Mouse (Mus musculus): ENCODE data around the gene Smim6. TPM values are rescaled to one million over a fixed set of nuclear protein-coding genes. Genes with fewer than 3 reads are reported as not detected.

The Smim6 gene
- polyA plus RNA-seq, 1 experiment from 2014 or later = 1.6 TPM

- WGBS = 79% methylated on average over 7 of the region's 7 CpGs
- Histone ChIP-seq H3K4me3 (no peak overlapping the region), H3K27ac (no peak overlapping the region), H3K36me3 (peaks cover 89% of the 10 kb centered on the region), H3K4me1 (peaks cover 3% of the 10 kb centered on the region; the same call in 1 of the 2 replicates), H3K27me3 (ENCODE audit: insufficient read depth, poor library complexity, severe bottlenecking) (no peaks in the 10 kb centered on the region), H3K9me3 (no peaks in the 10 kb centered on the region)
- DNase-seq (ENCODE audit: low spot score) = no peak
Measured at GRCm38 (mm10) chr11:115957971-115958370, 46.2 kb downstream of the Smim6 start.

- 94% methylated on average over 9 of the region's 9 CpGs for WGBS
- no peaks in the 10 kb centered on the region for H3K9me3 ChIP-seq
- peaks cover 3% of the 10 kb centered on the region; the same call in 1 of the 2 replicates for H3K4me1 ChIP-seq
- H3K36me3 ChIP-seq = peaks cover 90% of the 10 kb centered on the region
- H3K4me3 ChIP-seq = no peak overlapping the region
- H3K27ac ChIP-seq = no peak overlapping the region
- no peak for DNase-seq (ENCODE audit: low spot score)
- H3K27me3 ChIP-seq (ENCODE audit: insufficient read depth, poor library complexity, severe bottlenecking) = no peaks in the 10 kb centered on the region
Measured at GRCm38 (mm10) chr11:115959018-115959417, 47.2 kb downstream of the Smim6 start.

- Histone ChIP-seq H3K4me3 (no peak overlapping the region), H3K4me1 (peaks cover 7% of the 10 kb centered on the region; the same call in 1 of the 2 replicates), H3K27me3 (ENCODE audit: insufficient read depth, poor library complexity, severe bottlenecking) (no peaks in the 10 kb centered on the region), H3K9me3 (no peaks in the 10 kb centered on the region), H3K36me3 (peaks cover 89% of the 10 kb centered on the region), H3K27ac (no peak overlapping the region)
- WGBS = 92% methylated on average over 9 of the region's 9 CpGs
- DNase-seq (ENCODE audit: low spot score) = no peak
Measured at GRCm38 (mm10) chr11:115962651-115963412, 51.0 kb downstream of the Smim6 start.

Other genes with a start within 250 kb of the Smim6 start
- 78.4 and 107 TPM in 2 replicates for gene Grb2, start 203.4 kb upstream of the Smim6 start, polyA plus RNA-seq (2016; fragmentation: Nextera tagmentation; extraction: Ambion mirVana)
- gene Tmem94, start 146.6 kb upstream of the Smim6 start, polyA plus RNA-seq (2016; fragmentation: Nextera tagmentation; extraction: Ambion mirVana) = 35.0 and 56.8 TPM in 2 replicates
- 18.7 and 21.4 TPM in 2 replicates for gene Caskin2, start 98.4 kb upstream of the Smim6 start, polyA plus RNA-seq (2016; fragmentation: Nextera tagmentation; extraction: Ambion mirVana)
- 39.1 and 41.7 TPM in 2 replicates for gene Tsen54, start 97.3 kb upstream of the Smim6 start, polyA plus RNA-seq (2016; fragmentation: Nextera tagmentation; extraction: Ambion mirVana)
- 35.0 and 40.8 TPM in 2 replicates for gene Llgl2, start 88.0 kb upstream of the Smim6 start, polyA plus RNA-seq (2016; fragmentation: Nextera tagmentation; extraction: Ambion mirVana)
- gene Myo15b, start 53.6 kb upstream of the Smim6 start, polyA plus RNA-seq (2016; fragmentation: Nextera tagmentation; extraction: Ambion mirVana) = 0.23 and 0.31 TPM in 2 replicates
- gene Smim5, start 12.1 kb upstream of the Smim6 start, polyA plus RNA-seq (2016; fragmentation: Nextera tagmentation; extraction: Ambion mirVana) = 13.7 and 17.9 TPM in 2 replicates
- 29.4 and 35.8 TPM in 2 replicates for gene Sap30bp, start 21.3 kb downstream of the Smim6 start, polyA plus RNA-seq (2016; fragmentation: Nextera tagmentation; extraction: Ambion mirVana)
- gene Recql5, start 21.5 kb downstream of the Smim6 start, polyA plus RNA-seq (2016; fragmentation: Nextera tagmentation; extraction: Ambion mirVana) = 20.4 and 22.3 TPM in 2 replicates
- gene Itgb4, start 62.7 kb downstream of the Smim6 start, polyA plus RNA-seq (2016; fragmentation: Nextera tagmentation; extraction: Ambion mirVana) = 0.67 and 1.1 TPM in 2 replicates
- 202 and 273 TPM in 2 replicates for gene Galk1, start 100.7 kb downstream of the Smim6 start, polyA plus RNA-seq (2016; fragmentation: Nextera tagmentation; extraction: Ambion mirVana)
- gene H3f3b, start 115.9 kb downstream of the Smim6 start, polyA plus RNA-seq (2016; fragmentation: Nextera tagmentation; extraction: Ambion mirVana) = 684 and 1,078 TPM in 2 replicates
- gene Unk, start 118.3 kb downstream of the Smim6 start, polyA plus RNA-seq (2016; fragmentation: Nextera tagmentation; extraction: Ambion mirVana) = 33.3 and 37.1 TPM in 2 replicates
- gene Unc13d, start 165.9 kb downstream of the Smim6 start, polyA plus RNA-seq (2016; fragmentation: Nextera tagmentation; extraction: Ambion mirVana) = 6.1 and 7.2 TPM in 2 replicates
- gene Wbp2, start 175.0 kb downstream of the Smim6 start, polyA plus RNA-seq (2016; fragmentation: Nextera tagmentation; extraction: Ambion mirVana) = 122 and 158 TPM in 2 replicates
- 25.9 and 38.7 TPM in 2 replicates for gene Trim47, start 215.2 kb downstream of the Smim6 start, polyA plus RNA-seq (2016; fragmentation: Nextera tagmentation; extraction: Ambion mirVana)
- 3.6 and 3.8 TPM in 2 replicates for gene Trim65, start 219.1 kb downstream of the Smim6 start, polyA plus RNA-seq (2016; fragmentation: Nextera tagmentation; extraction: Ambion mirVana)
- gene Mrpl38, start 226.9 kb downstream of the Smim6 start, polyA plus RNA-seq (2016; fragmentation: Nextera tagmentation; extraction: Ambion mirVana) = 112 and 127 TPM in 2 replicates